Mouse (Mus musculus): ENCODE measurements at regions not wholly inside any gene's neighbourhood (a gene's known extent, or its start where the extent isn't known, plus 50 kb on each side); places are given as distances from the start of the nearest gene placed in this dataset. TPM values are rescaled to one million over a fixed set of nuclear protein-coding genes. Genes with fewer than 3 reads are reported as not detected.

Small RNA genes lying in the stretch of these regions (microRNA-seq; reads per million reads assigned to microRNA genes)
- gene Gm22243 (not detected), gene Gm25510 (not detected), gene Gm26303 (not detected), gene Mir467h (not detected)

Measured in gastrocnemius, adult 8-10 months (tissue).